Mouse (Mus musculus) cerebellum, adult 2 months (tissue): Measurements from ENCODE around the gene Chdh.

Source experiments
- CTCF ChIP-seq: fragments of 200-500 bp; IDR thresholded peaks from 2 replicates; pipeline ENCODE4 v1.5.1; 2011; ENCODE audit warnings: low read depth, mild to moderate bottlenecking, control low read depth, low read length, moderate library complexity, borderline replicate concordance; ENCODE audit not compliant: insufficient read depth
- POLR2A ChIP-seq: fragments of 200-500 bp; IDR thresholded peaks from 2 replicates; pipeline ENCODE4 v1.6.1; 2011; ENCODE audit warnings: low read length, control low read depth, borderline replicate concordance; ENCODE audit not compliant: insufficient read depth

DNA sequence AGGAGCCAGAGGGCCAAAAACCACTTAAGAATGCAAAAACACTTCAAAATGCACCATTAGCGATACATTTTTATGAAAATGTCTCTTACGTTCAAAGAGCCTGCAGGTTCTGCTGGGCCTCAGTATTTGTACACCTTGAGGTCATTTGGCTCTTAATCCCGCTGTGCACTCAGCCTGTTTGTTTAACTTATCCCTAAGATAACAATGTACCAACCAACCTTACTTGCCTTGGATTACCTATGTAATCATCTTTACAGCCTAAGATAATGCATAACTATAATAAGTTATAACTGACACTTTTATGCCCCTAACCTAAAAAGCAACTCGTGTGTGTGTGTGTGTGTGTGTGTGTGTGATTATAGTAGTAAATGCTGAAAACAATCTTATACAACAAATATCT is 70.9 kb downstream of the Chdh start:
- TF ChIP-seq CTCF (no peak), POLR2A (no peak)
